Mouse (Mus musculus) heart, postnatal 0 days (tissue): ENCODE data around the gene Gpx5.

Experiments used
- CTCF ChIP-seq: IDR thresholded peaks from 2 replicates; pipeline ENCODE4 v1.5.1; 2016; ENCODE audit warnings: antibody characterized with exemption, control low read depth, low read depth
- EP300 ChIP-seq: IDR thresholded peaks from 2 replicates; pipeline ENCODE4 v1.6.1; 2016; ENCODE audit warnings: antibody characterized with exemption, low read depth

DNA sequence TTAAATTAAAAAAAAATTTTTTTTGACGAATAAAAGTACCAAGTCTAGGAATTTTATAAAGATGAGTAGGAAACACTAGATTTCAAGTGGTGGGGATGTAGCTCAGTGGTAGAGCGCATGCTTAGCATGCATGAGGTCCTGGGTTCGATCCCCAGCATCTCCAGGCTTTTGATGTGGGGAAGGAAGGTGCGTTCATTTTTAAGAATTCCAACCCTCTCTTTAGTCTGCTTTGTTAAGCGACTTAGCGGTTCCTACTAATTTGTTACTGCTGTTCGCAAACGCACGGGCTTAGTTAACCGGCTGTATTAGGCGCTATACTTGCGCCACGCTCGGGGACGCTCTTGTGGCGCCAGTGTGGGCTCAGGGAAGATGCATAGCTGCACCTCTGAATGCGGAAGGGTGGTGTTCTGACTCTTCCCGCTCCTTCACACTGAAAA lies 32.8 kb downstream of the Gpx5 start:
- TF ChIP-seq CTCF: no peak
- TF ChIP-seq EP300: no peak
